7 mouse cellular contexts compared by ENCODE assay signal in genomic region chr17:25433617-25434606, GRCm38 (mm10). TPM values are rescaled to one million over a fixed set of nuclear protein-coding genes. Genes with fewer than 3 reads are reported as not detected.
DNase-seq lines count a peak whose midpoint lies in the region; ATAC-seq lines count a peak whose summit lies in the region.

Cacna1h (minus strand) TSS chr17:25433783.

- H3K27ac ChIP-seq in forebrain, embryonic 16.5 days (ENCODE audit: low read length) = peak within 1 kb of the TSS; percentile 74
- H3K27ac ChIP-seq in hindbrain, embryonic 16.5 days (ENCODE audit: low read depth, low read length) = peak within 1 kb of the TSS; percentile 78
- H3K27ac ChIP-seq in limb, embryonic 10.5 days = peak within 1 kb of the TSS; percentile 90
- peak within 1 kb of the TSS; percentile 80 for H3K27ac ChIP-seq in midbrain, embryonic 16.5 days (ENCODE audit: low read length)
- H3K27ac ChIP-seq in stomach, embryonic 16.5 days (ENCODE audit: low read length) = peak within 1 kb of the TSS; percentile 77

- peak within 1 kb of the TSS; percentile 75 for H3K4me2 ChIP-seq in forebrain, embryonic 16.5 days (ENCODE audit: low read length)
- peak within 1 kb of the TSS; percentile 69 for H3K4me2 ChIP-seq in hindbrain, embryonic 16.5 days (ENCODE audit: low read length)
- H3K4me2 ChIP-seq in midbrain, embryonic 16.5 days (ENCODE audit: low read length) = peak within 1 kb of the TSS; percentile 80
- H3K4me2 ChIP-seq in stomach, embryonic 16.5 days (ENCODE audit: low read depth, low read length) = peak within 1 kb of the TSS; percentile 93

- H3K9me3 ChIP-seq in forebrain, embryonic 16.5 days (ENCODE audit: control insufficient read depth, low read length) = no peaks in the 10 kb centered on the region
- no peaks in the 10 kb centered on the region for H3K9me3 ChIP-seq in hindbrain, embryonic 16.5 days (ENCODE audit: control insufficient read depth, low read length)
- H3K9me3 ChIP-seq in limb, embryonic 10.5 days (replicated peaks) = no peaks in the 10 kb centered on the region
- no peaks in the 10 kb centered on the region for H3K9me3 ChIP-seq in midbrain, embryonic 16.5 days (replicated peaks; ENCODE audit: control insufficient read depth, low read length, poor library complexity, severe bottlenecking)
- no peaks in the 10 kb centered on the region for H3K9me3 ChIP-seq in stomach, embryonic 16.5 days (replicated peaks; ENCODE audit: control insufficient read depth, low read length)

- peak within 1 kb of the TSS; percentile 74 for H3K4me3 ChIP-seq in forebrain, embryonic 16.5 days (replicated peaks; ENCODE audit: low read length)
- peak within 1 kb of the TSS; percentile 73 for H3K4me3 ChIP-seq in hindbrain, embryonic 16.5 days (ENCODE audit: low read length)
- H3K4me3 ChIP-seq in limb, embryonic 10.5 days = peak within 1 kb of the TSS; percentile 62
- H3K4me3 ChIP-seq in midbrain, embryonic 16.5 days (ENCODE audit: low read depth, low read length) = peak within 1 kb of the TSS; percentile 83
- H3K4me3 ChIP-seq in stomach, embryonic 16.5 days (replicated peaks; ENCODE audit: low read length) = peak within 1 kb of the TSS; percentile 74

- peak; percentile 88 for DNase-seq in MN1 (ENCODE audit: low spot score)
- peak; percentile 64 for DNase-seq in adrenal gland, adult 8-10 months
- DNase-seq in limb, embryonic 10.5 days (ENCODE audit: low spot score) = peak; percentile 89

- H3K9ac ChIP-seq in forebrain, embryonic 16.5 days (replicated peaks; ENCODE audit: low read depth, low read length) = peak within 1 kb of the TSS; percentile 85
- H3K9ac ChIP-seq in hindbrain, embryonic 16.5 days (ENCODE audit: low read depth, low read length) = peak within 1 kb of the TSS; percentile 88
- peak within 1 kb of the TSS; percentile 94 for H3K9ac ChIP-seq in midbrain, embryonic 16.5 days (ENCODE audit: low read depth, low read length)
- peak within 1 kb of the TSS; percentile 77 for H3K9ac ChIP-seq in stomach, embryonic 16.5 days (ENCODE audit: low read length)

- H3K27me3 ChIP-seq in forebrain, embryonic 16.5 days (replicated peaks; ENCODE audit: control insufficient read depth, insufficient read depth, low read length) = peaks cover 8% of the 10 kb centered on the region; the same call in 1 of the 2 replicates
- peaks cover 2% of the 10 kb centered on the region; the same call in 1 of the 2 replicates for H3K27me3 ChIP-seq in hindbrain, embryonic 16.5 days (replicated peaks; ENCODE audit: control insufficient read depth, insufficient read depth, low read length)
- peaks cover 66% of the 10 kb centered on the region for H3K27me3 ChIP-seq in limb, embryonic 10.5 days (ENCODE audit: low read depth, poor library complexity, severe bottlenecking)
- H3K27me3 ChIP-seq in midbrain, embryonic 16.5 days (ENCODE audit: control insufficient read depth, insufficient read depth, low read depth, low read length) = no peaks in the 10 kb centered on the region
- no peaks in the 10 kb centered on the region for H3K27me3 ChIP-seq in stomach, embryonic 16.5 days (ENCODE audit: control insufficient read depth, insufficient read depth, low read length)

- H3K4me1 ChIP-seq in forebrain, embryonic 16.5 days (replicated peaks; ENCODE audit: control insufficient read depth, insufficient read depth, low read length) = peaks cover 26% of the 10 kb centered on the region
- peaks cover 35% of the 10 kb centered on the region for H3K4me1 ChIP-seq in hindbrain, embryonic 16.5 days (ENCODE audit: control insufficient read depth, insufficient read depth, low read depth, low read length)
- peaks cover 67% of the 10 kb centered on the region for H3K4me1 ChIP-seq in limb, embryonic 10.5 days
- H3K4me1 ChIP-seq in midbrain, embryonic 16.5 days (ENCODE audit: control insufficient read depth, insufficient read depth, low read length) = peaks cover 36% of the 10 kb centered on the region
- peaks cover 41% of the 10 kb centered on the region for H3K4me1 ChIP-seq in stomach, embryonic 16.5 days (ENCODE audit: control insufficient read depth, insufficient read depth, low read length)

- peak; percentile 85 for ATAC-seq in forebrain, embryonic 16.5 days
- peak; percentile 91 for ATAC-seq in hindbrain, embryonic 16.5 days
- peak; percentile 90 for ATAC-seq in midbrain, embryonic 16.5 days
- ATAC-seq in stomach, embryonic 16.5 days (ENCODE audit: insufficient read depth, low FRiP score) = peak; percentile 88

- no peaks in the 10 kb centered on the region for H3K36me3 ChIP-seq in forebrain, embryonic 16.5 days (ENCODE audit: control insufficient read depth, insufficient read depth)
- no peaks in the 10 kb centered on the region for H3K36me3 ChIP-seq in hindbrain, embryonic 16.5 days (ENCODE audit: control insufficient read depth, insufficient read depth, low read length)
- no peaks in the 10 kb centered on the region for H3K36me3 ChIP-seq in limb, embryonic 10.5 days
- H3K36me3 ChIP-seq in midbrain, embryonic 16.5 days (ENCODE audit: control insufficient read depth, insufficient read depth, low read length) = no peaks in the 10 kb centered on the region
- H3K36me3 ChIP-seq in stomach, embryonic 16.5 days (ENCODE audit: control insufficient read depth, insufficient read depth, low read length) = no peaks in the 10 kb centered on the region

- WGBS in forebrain, embryonic 16.5 days = 1% methylated on average over 73 of the region's 103 CpGs
- under 1% methylated on average over 65 of the region's 103 CpGs for WGBS in hindbrain, embryonic 16.5 days
- WGBS in limb, embryonic 10.5 days = 0% methylated on average over 93 of the region's 103 CpGs
- WGBS in midbrain, embryonic 16.5 days = under 1% methylated on average over 72 of the region's 103 CpGs
- WGBS in stomach, embryonic 16.5 days = under 1% methylated on average over 94 of the region's 103 CpGs

RNA-seq across cellular contexts. Expression of gene Cacna1h, which starts in this region (rescaled TPM):
- total RNA-seq in adrenal gland, adult 8-10 months (2022) = 100 to 1,000 TPM; 117 to 206 (median 157) TPM
- 12.4 and 14.7 TPM in 2 replicates for polyA plus RNA-seq in forebrain, embryonic 16.5 days (2015; fragmentation: Nextera tagmentation; extraction: Ambion mirVana)
- 5.9 and 6.2 TPM in 2 replicates for polyA plus RNA-seq in hindbrain, embryonic 16.5 days (2015; fragmentation: Nextera tagmentation; extraction: Ambion mirVana)
- 1.8 and 3.2 TPM in 2 replicates for polyA plus RNA-seq in limb, embryonic 10.5 days (2016; fragmentation: Nextera tagmentation; extraction: Ambion mirVana)
- polyA plus RNA-seq in midbrain, embryonic 16.5 days (2015; fragmentation: Nextera tagmentation; extraction: Ambion mirVana) = 10.0 and 11.5 TPM in 2 replicates
- 2.6 and 2.9 TPM in 2 replicates for polyA plus RNA-seq in stomach, embryonic 16.5 days (2015; fragmentation: Nextera tagmentation; extraction: Ambion mirVana)

Comparison
In these comparisons a context has a peak if more than half of its experiments do, and no peak if none do; other contexts are left out.
1. Peak in every context shown above with its lines: DNase-seq, ATAC-seq, H3K4me3 ChIP-seq and H3K27ac ChIP-seq.